Comparison of ENCODE assay signal across 10 mouse cellular contexts in the genomic region with DNA sequence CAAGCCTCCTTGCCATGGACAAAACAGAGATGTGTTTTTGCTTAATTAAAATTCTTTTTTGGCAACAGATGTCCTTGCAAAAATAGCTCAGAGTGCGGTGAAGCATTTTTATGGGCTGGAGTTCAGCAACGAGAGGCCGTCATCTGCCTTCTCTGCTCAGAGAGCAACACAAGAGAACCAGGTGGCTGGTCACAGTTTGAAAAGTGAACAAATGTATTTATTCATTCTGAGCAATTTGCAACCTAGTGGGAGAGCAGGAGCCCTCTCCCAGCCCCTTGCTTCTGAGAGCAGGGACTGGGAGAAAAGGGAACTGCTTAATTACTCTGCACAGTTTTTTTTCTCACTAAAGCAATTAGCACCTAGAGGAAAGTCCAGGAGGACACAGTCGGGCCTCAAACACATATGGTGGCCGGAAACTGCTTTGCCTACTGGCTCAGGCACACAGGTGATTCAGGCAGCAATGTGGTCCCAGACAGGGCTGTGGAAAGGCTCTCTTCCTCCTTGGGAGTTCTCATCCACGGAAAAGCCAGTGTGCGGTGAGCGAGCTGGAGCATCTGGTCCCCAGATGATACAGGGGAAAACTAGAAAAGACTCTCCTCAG.
DNase-seq lines count a peak whose midpoint lies in the region; ATAC-seq and TF ChIP-seq lines count a peak whose summit lies in the region.
"Had no signal": no experiment of that assay in that cellular context is flagged by ENCODE, and none has a peak within 500 bp of the region (broad histone marks: within the 10 kb centered on the region; RNA-seq: fewer than 3 reads in every experiment).

No protein-coding gene starts in this region.

- H3K36me3 ChIP-seq in kidney, postnatal 0 days (ENCODE audit: insufficient read depth, low read length) = no peaks in the 10 kb centered on the region
- H3K36me3 ChIP-seq in kidney, embryonic 16.5 days (ENCODE audit: insufficient read depth, low read length) = no peaks in the 10 kb centered on the region
- H3K36me3 ChIP-seq in hindbrain, embryonic 14.5 days (replicated peaks; ENCODE audit: control insufficient read depth, insufficient read depth) = no peaks in the 10 kb centered on the region
- no peaks in the 10 kb centered on the region for H3K36me3 ChIP-seq in limb, embryonic 11.5 days (ENCODE audit: control insufficient read depth, insufficient read depth, low read length)
- no peaks in the 10 kb centered on the region for H3K36me3 ChIP-seq in stomach, postnatal 0 days (ENCODE audit: control insufficient read depth, insufficient read depth, low read length)
- no peaks in the 10 kb centered on the region for H3K36me3 ChIP-seq in kidney, adult 2 months (ENCODE audit: control insufficient read depth, insufficient read depth, low read length)
- H3K36me3 ChIP-seq: limb, embryonic 15.5 days; stomach, embryonic 15.5 days had no signal

- H3K4me2 ChIP-seq in kidney, postnatal 0 days (ENCODE audit: low read length) = no peak overlapping the region
- no peak overlapping the region for H3K4me2 ChIP-seq in kidney, embryonic 16.5 days (replicated peaks; ENCODE audit: low read depth, low read length)
- no peak overlapping the region for H3K4me2 ChIP-seq in hindbrain, embryonic 14.5 days (replicated peaks)
- no peak overlapping the region for H3K4me2 ChIP-seq in limb, embryonic 11.5 days (ENCODE audit: low read depth, severe bottlenecking)
- no peak overlapping the region for H3K4me2 ChIP-seq in stomach, postnatal 0 days (replicated peaks; ENCODE audit: low read depth)
- H3K4me2 ChIP-seq: limb, embryonic 15.5 days; stomach, embryonic 15.5 days had no signal

- no peaks in the 10 kb centered on the region for H3K9me3 ChIP-seq in kidney, postnatal 0 days (replicated peaks; ENCODE audit: low read length)
- no peaks in the 10 kb centered on the region for H3K9me3 ChIP-seq in kidney, embryonic 16.5 days (ENCODE audit: low read length)
- no peaks in the 10 kb centered on the region for H3K9me3 ChIP-seq in hindbrain, embryonic 14.5 days (ENCODE audit: control insufficient read depth, low read length)
- H3K9me3 ChIP-seq in limb, embryonic 11.5 days (ENCODE audit: control insufficient read depth, low read length) = no peaks in the 10 kb centered on the region
- no peaks in the 10 kb centered on the region for H3K9me3 ChIP-seq in stomach, postnatal 0 days (ENCODE audit: control insufficient read depth, low read length)
- H3K9me3 ChIP-seq: limb, embryonic 15.5 days; stomach, embryonic 15.5 days had no signal

- WGBS in kidney, postnatal 0 days = 24% methylated on average over 8 of the region's 8 CpGs
- 27% methylated on average over 8 of the region's 8 CpGs for WGBS in kidney, embryonic 16.5 days
- 31% methylated on average over 8 of the region's 8 CpGs for WGBS in hindbrain, embryonic 14.5 days
- WGBS in limb, embryonic 11.5 days = 17% methylated on average over 8 of the region's 8 CpGs
- 60% methylated on average over 8 of the region's 8 CpGs for WGBS in stomach, postnatal 0 days
- 38% methylated on average over 8 of the region's 8 CpGs for WGBS in kidney, adult 2 months

- no peak overlapping the region for H3K27ac ChIP-seq in kidney, postnatal 0 days
- no peak overlapping the region for H3K27ac ChIP-seq in kidney, embryonic 16.5 days (ENCODE audit: low read length)
- no peak overlapping the region for H3K27ac ChIP-seq in hindbrain, embryonic 14.5 days
- H3K27ac ChIP-seq in limb, embryonic 11.5 days (replicated peaks; ENCODE audit: low read depth, low read length) = 0 out of 2 replicates have a peak overlapping the region, but pooled peaks have one; percentile 8
- H3K27ac ChIP-seq in stomach, postnatal 0 days (replicated peaks) = no peak overlapping the region
- H3K27ac ChIP-seq in kidney, adult 2 months (ENCODE audit: insufficient read depth, low read depth, low read length) = no peak overlapping the region
- H3K27ac ChIP-seq: limb, embryonic 15.5 days; stomach, embryonic 15.5 days had no signal

- DNase-seq in kidney, postnatal 0 days (ENCODE audit: low spot score) = peak; percentile 19
- DNase-seq in hindbrain, embryonic 14.5 days (ENCODE audit: low spot score) = peak; percentile 36
- DNase-seq in limb, embryonic 11.5 days (ENCODE audit: low spot score) = peak; percentile 58
- DNase-seq in right cerebral cortex, postnatal 25 days = peak; percentile 42
- no peak for DNase-seq in adrenal gland, postnatal 10 days
- DNase-seq in stomach, postnatal 0 days (ENCODE audit: low spot score) = no peak
- no peak for DNase-seq in kidney, adult 2 months

- no peak for TF ChIP-seq POLR2A in kidney, adult 2 months (IDR thresholded peaks at IDR 0.05; ENCODE audit: low read depth, low read length)

- H3K9ac ChIP-seq in kidney, postnatal 0 days (ENCODE audit: low read depth, low read length) = no peak overlapping the region
- no peak overlapping the region for H3K9ac ChIP-seq in kidney, embryonic 16.5 days (replicated peaks; ENCODE audit: low read length)
- no peak overlapping the region for H3K9ac ChIP-seq in hindbrain, embryonic 14.5 days
- no peak overlapping the region for H3K9ac ChIP-seq in limb, embryonic 11.5 days (ENCODE audit: low read length)
- no peak overlapping the region for H3K9ac ChIP-seq in stomach, postnatal 0 days (ENCODE audit: low read length)
- H3K9ac ChIP-seq: limb, embryonic 15.5 days; stomach, embryonic 15.5 days had no signal

- no peak for TF ChIP-seq CTCF in kidney, postnatal 0 days (IDR thresholded peaks at IDR 0.05; ENCODE audit: low read depth)
- TF ChIP-seq CTCF in stomach, postnatal 0 days (IDR thresholded peaks at IDR 0.05; ENCODE audit: low read depth) = no peak
- TF ChIP-seq CTCF in kidney, adult 2 months (conservative IDR thresholded peaks at IDR 0.05; ENCODE audit: insufficient read depth, insufficient read length, low read depth, low read length) = no peak

- no peak for ATAC-seq in kidney, postnatal 0 days (replicated peaks; ENCODE audit: low FRiP score, low read depth)
- no peak for ATAC-seq in kidney, embryonic 16.5 days (ENCODE audit: low FRiP score, low TSS enrichment)
- ATAC-seq in hindbrain, embryonic 14.5 days (ENCODE audit: low FRiP score) = peak; percentile 64
- peak; percentile 82 for ATAC-seq in limb, embryonic 11.5 days (ENCODE audit: insufficient number of reproducible peaks, low FRiP score, low TSS enrichment, low read depth)
- ATAC-seq in stomach, postnatal 0 days (ENCODE audit: low FRiP score, low TSS enrichment) = no peak

- no peak for TF ChIP-seq EP300 in stomach, postnatal 0 days (optimal IDR thresholded peaks at IDR 0.05)

- 0 out of 2 replicates have a peak, but pooled peaks cover 4% of the 10 kb centered on the region for H3K4me1 ChIP-seq in kidney, postnatal 0 days (replicated peaks; ENCODE audit: insufficient read depth, low read length)
- no peaks in the 10 kb centered on the region for H3K4me1 ChIP-seq in kidney, embryonic 16.5 days (ENCODE audit: insufficient read depth, low read length)
- H3K4me1 ChIP-seq in hindbrain, embryonic 14.5 days (replicated peaks; ENCODE audit: control insufficient read depth, insufficient read depth, low read length) = peaks cover 9% of the 10 kb centered on the region
- H3K4me1 ChIP-seq in limb, embryonic 11.5 days (ENCODE audit: control insufficient read depth, insufficient read depth, low read length) = no peaks in the 10 kb centered on the region
- no peaks in the 10 kb centered on the region for H3K4me1 ChIP-seq in stomach, postnatal 0 days (replicated peaks; ENCODE audit: control insufficient read depth, insufficient read depth)
- H3K4me1 ChIP-seq in kidney, adult 2 months (ENCODE audit: control insufficient read depth, insufficient read depth, low read length) = no peaks in the 10 kb centered on the region
- H3K4me1 ChIP-seq: stomach, embryonic 15.5 days had no signal

- H3K27me3 ChIP-seq in kidney, postnatal 0 days (ENCODE audit: insufficient read depth, low read length) = no peaks in the 10 kb centered on the region
- no peaks in the 10 kb centered on the region for H3K27me3 ChIP-seq in kidney, embryonic 16.5 days (ENCODE audit: insufficient read depth, low read length)
- H3K27me3 ChIP-seq in hindbrain, embryonic 14.5 days (ENCODE audit: control insufficient read depth, insufficient read depth, low read length) = no peaks in the 10 kb centered on the region
- H3K27me3 ChIP-seq in limb, embryonic 11.5 days (ENCODE audit: control insufficient read depth, insufficient read depth, low read length) = no peaks in the 10 kb centered on the region
- H3K27me3 ChIP-seq in stomach, postnatal 0 days (ENCODE audit: control insufficient read depth, insufficient read depth, low read length) = no peaks in the 10 kb centered on the region
- H3K27me3 ChIP-seq in kidney, adult 2 months (replicated peaks; ENCODE audit: control insufficient read depth, insufficient read depth, low read length) = no peaks in the 10 kb centered on the region
- H3K27me3 ChIP-seq: limb, embryonic 15.5 days; stomach, embryonic 15.5 days had no signal

- no peak overlapping the region for H3K4me3 ChIP-seq in kidney, postnatal 0 days (replicated peaks; ENCODE audit: low read depth, low read length)
- no peak overlapping the region for H3K4me3 ChIP-seq in kidney, embryonic 16.5 days (ENCODE audit: low read length)
- H3K4me3 ChIP-seq in hindbrain, embryonic 14.5 days (replicated peaks; ENCODE audit: low read length) = no peak overlapping the region
- H3K4me3 ChIP-seq in limb, embryonic 11.5 days (ENCODE audit: low read depth, low read length) = no peak overlapping the region
- no peak overlapping the region for H3K4me3 ChIP-seq in stomach, postnatal 0 days (ENCODE audit: low read depth, low read length)
- no peak overlapping the region for H3K4me3 ChIP-seq in kidney, adult 2 months (ENCODE audit: insufficient read depth, low read depth, low read length)
- H3K4me3 ChIP-seq: limb, embryonic 15.5 days; stomach, embryonic 15.5 days had no signal

Comparison
In these comparisons a context has a peak if more than half of its experiments do, and no peak if none do; other contexts are left out.
1. DNase-seq: peak in kidney, postnatal 0 days (single experiment), hindbrain, embryonic 14.5 days (single experiment), limb, embryonic 11.5 days (single experiment) and right cerebral cortex, postnatal 25 days (single experiment); none in adrenal gland, postnatal 10 days (single experiment), stomach, postnatal 0 days (single experiment) and kidney, adult 2 months (single experiment).
2. ATAC-seq: peak in hindbrain, embryonic 14.5 days (single experiment) and limb, embryonic 11.5 days (single experiment); none in kidney, postnatal 0 days (single experiment), kidney, embryonic 16.5 days (single experiment) and stomach, postnatal 0 days (single experiment).